Mouse (Mus musculus) limb, embryonic 10.5 days (tissue): ENCODE measurements around the gene Thoc7. TPM values are rescaled to one million over a fixed set of nuclear protein-coding genes. Genes with fewer than 3 reads are reported as not detected.

ENCODE experiments used
- DNase-seq: peaks from one replicate; pipeline ENCODE4 v3.0.0-alpha.2; 2017; ENCODE audit warnings: low spot score
- H3K27ac ChIP-seq: fragments of 300-500 bp; sonication (generic); 2 replicates; pipeline ENCODE4 v1.5.1; 2016; ENCODE audit warnings: mild to moderate bottlenecking
- H3K27me3 ChIP-seq: fragments of 300-500 bp; sonication (generic); 2 replicates; pipeline ENCODE4 v1.6.1; 2016; ENCODE audit warnings: low read depth, mild to moderate bottlenecking; ENCODE audit not compliant: poor library complexity, severe bottlenecking
- H3K36me3 ChIP-seq: fragments of 300-500 bp; sonication (generic); 2 replicates; pipeline ENCODE4 v1.6.1; 2016; ENCODE audit warnings: mild to moderate bottlenecking, moderate library complexity
- H3K4me1 ChIP-seq: fragments of 300-500 bp; sonication (generic); 2 replicates; pipeline ENCODE4 v1.6.1; 2016
- H3K4me3 ChIP-seq: fragments of 300-500 bp; sonication (generic); 2 replicates; pipeline ENCODE4 v1.5.1; 2016; ENCODE audit warnings: mild to moderate bottlenecking, moderate library complexity
- H3K9me3 ChIP-seq: fragments of 300-500 bp; sonication (generic); replicated peaks from 2 replicates; pipeline ENCODE4 v1.6.1; 2016; ENCODE audit warnings: mild to moderate bottlenecking
- WGBS: fragments of 180-500 bp; shearing (Covaris S2); methylation state at CpG from one replicate; pipeline ENCODE4 v1.1.7; 2016; 5-methylcytosine and 5-hydroxymethylcytosine counted together
- polyA plus RNA-seq: library from polyadenylated mRNA; unstranded; fragments of >200 nt; fragmentation: Nextera tagmentation; extraction: Ambion mirVana; gene quantifications from 2 replicates; pipeline ENCODE4 v1.2.1, GENCODE M21; 2016

The Thoc7 gene
- 220 and 221 TPM in 2 replicates for polyA plus RNA-seq

DNA sequence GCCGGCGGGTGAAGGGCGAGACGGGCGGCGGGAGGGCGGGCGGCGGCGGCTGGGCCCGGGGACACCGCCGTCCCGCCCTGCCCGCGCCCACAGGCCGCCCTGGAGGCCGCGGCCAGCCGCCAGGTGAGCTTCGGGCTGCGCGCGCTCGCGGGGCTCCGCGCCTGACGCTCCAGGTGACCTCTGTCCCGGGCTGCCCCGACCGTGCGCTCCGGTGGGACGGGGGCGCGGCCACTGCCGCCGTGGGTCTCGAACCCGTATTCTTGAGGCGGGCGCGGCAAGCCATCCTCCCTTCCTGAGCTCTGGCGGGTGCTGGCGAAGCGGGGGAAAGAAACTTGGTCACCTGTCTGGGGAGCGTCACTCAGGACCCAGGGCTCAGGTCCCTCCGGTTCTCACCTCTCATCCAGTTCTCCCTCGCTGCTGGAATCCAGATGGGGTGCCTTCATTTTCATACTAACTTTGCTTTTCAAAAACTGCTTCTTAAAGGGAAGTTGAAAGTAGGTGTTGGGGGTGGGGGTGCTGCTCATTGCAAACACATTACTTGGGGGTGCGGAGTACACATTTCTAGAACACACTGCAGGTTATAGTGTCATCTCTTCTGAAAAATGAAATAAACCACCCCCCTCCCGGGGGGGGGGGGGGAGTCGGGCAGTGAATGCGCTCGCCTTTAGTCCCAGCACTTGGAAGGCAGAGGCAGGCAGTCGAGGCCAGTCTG is at the start of gene Thoc7, which contains the start of gene Atxn7:
Gene Thoc7, minus strand, starts transcription at position 452 of the 712 bp plus-strand sequence.
Gene Atxn7, plus strand, starts transcription at position 40 of the 712 bp plus-strand sequence.
- H3K36me3 ChIP-seq: peaks cover 10% of the 10 kb centered on the region
- WGBS: 3% methylated on average over 49 of the region's 56 CpGs
- DNase-seq: peak; percentile 71

DNA sequence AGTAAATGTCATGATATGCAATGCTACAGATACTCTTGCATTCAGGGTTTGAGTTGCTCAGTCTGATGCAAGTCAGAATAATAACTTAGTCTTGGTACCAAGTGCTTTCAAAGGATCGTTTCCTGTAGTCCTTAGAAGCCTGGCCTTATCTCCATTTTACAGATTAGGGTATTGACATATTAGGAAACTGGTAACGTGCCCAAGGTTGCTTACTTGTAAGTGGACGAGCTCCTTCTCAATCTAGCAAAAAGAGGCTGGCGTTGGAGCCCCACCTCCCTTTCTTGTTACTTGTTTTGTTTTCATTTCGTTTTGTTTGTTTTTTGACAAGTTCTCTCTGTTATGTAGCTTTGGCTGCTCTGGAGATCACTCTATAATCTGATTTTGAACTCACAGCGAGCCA is 48.1 kb upstream of the Thoc7 start:
- Histone ChIP-seq H3K27me3 (no peaks in the 10 kb centered on the region), H3K9me3 (no peaks in the 10 kb centered on the region), H3K27ac (no peak overlapping the region), H3K4me1 (peaks cover 13% of the 10 kb centered on the region), H3K4me3 (no peak overlapping the region), H3K36me3 (0 out of 2 replicates have a peak, but pooled peaks cover 1% of the 10 kb centered on the region)
- DNase-seq: no peak
- 70% methylated on average over 6 of the region's 6 CpGs for WGBS

More for the DNA sequence above, at the start of gene Thoc7, which contains the start of gene Atxn7:
- Histone ChIP-seq H3K27ac (peak within 1 kb of the TSS; percentile 100), H3K4me3 (peak within 1 kb of the TSS; percentile 94), H3K9me3 (no peaks in the 10 kb centered on the region), H3K27me3 (no peaks in the 10 kb centered on the region), H3K4me1 (peaks cover 15% of the 10 kb centered on the region)

DNA sequence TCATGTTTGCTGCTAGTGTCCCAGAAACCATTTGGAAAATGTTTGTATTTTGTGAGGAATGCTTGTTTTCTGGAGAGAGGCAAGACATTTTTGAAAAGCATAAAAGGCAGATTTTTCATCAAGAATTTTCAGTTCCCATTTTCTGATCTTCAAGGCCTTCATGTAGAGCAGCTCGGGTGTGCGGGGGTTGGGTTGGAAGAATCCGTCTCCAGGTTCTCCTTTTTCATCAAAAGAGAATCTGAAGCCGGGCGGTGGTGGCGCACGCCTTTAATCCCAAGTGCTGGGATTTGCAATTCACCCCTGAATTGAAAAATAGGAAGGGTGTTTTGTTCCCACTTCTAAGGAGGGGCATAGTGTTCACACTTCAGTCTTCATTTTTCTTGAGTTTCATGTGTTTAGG is 41.1 kb upstream of the Thoc7 start:
- H3K9me3 ChIP-seq: no peaks in the 10 kb centered on the region
- H3K4me3 ChIP-seq: no peak overlapping the region
- no peaks in the 10 kb centered on the region for H3K36me3 ChIP-seq
- 95% methylated on average over 7 of the region's 7 CpGs for WGBS
- no peak for DNase-seq
- H3K27me3 ChIP-seq: no peaks in the 10 kb centered on the region
- no peaks in the 10 kb centered on the region for H3K4me1 ChIP-seq
- no peak overlapping the region for H3K27ac ChIP-seq

DNA sequence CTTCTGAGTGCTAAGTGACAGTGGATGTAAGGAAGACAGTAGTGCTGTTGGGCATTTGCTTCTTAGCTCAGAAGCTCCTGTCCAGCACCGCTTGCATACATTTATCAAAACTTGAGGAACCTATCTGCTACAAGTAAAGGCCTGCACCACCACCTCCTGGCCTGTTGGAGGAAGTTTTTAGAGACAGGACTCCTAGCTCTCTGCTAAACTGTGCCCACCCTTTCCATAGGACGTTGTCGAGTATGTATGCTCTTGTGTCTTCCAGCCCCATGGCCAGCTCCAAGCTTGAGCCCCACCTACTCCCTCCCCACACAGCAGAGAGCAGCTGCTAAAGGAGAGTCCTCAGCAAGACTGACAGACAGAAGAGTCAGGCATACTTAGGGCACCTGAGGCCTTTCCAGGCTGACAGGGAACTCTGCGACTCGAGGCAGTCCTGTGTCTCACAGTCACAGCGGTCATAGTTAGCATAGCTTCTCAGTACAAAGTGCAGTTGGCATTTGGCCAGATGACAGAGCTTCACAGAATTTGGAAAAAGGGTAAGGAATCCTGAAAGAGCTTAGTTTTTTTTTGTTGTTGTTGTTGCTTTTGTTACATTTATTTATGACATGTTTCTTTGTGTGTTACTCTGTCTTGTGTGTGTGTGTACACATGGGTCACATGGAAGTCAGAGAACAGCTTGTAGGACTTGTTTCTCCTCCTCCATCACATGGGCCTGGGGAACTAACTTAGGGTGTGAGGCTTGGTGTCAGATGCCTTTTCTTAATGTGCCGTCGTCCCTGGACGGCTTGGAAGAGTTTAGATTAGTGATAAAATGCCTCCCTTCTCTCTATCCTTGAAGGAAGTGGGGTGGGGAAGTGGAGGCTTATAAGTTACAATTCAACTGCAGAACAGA is 33.8 kb upstream of the Thoc7 start:
- Histone ChIP-seq H3K4me1 (no peaks in the 10 kb centered on the region), H3K4me3 (no peak overlapping the region)

DNA sequence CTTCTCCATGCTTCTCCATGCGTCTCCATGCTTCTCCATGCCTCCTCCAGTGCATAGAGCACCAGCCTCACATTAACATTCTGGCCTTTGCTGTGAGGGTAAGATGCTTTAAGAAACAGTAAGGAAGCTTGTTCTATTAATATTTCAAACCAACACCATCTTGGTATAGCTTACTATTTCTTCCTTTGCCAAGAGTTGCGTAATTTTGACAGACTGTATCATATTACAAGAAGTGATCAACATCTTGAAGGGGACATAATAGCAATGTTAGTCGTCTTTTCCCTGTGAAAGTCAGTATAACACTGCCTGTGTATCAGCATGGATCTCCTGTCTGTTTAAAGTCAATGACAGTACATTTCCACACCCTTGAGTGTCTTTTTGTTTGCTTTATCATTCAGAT is 29.1 kb upstream of the Thoc7 start:
- Histone ChIP-seq H3K27me3 (no peaks in the 10 kb centered on the region), H3K36me3 (no peaks in the 10 kb centered on the region), H3K4me1 (no peaks in the 10 kb centered on the region), H3K27ac (no peak overlapping the region), H3K9me3 (no peaks in the 10 kb centered on the region), H3K4me3 (no peak overlapping the region)
- no peak for DNase-seq
- 93% methylated on average over 3 of the region's 3 CpGs for WGBS

More for the DNA sequence above, 33.8 kb upstream of the Thoc7 start:
- Histone ChIP-seq H3K27ac (no peak overlapping the region), H3K9me3 (no peaks in the 10 kb centered on the region), H3K27me3 (no peaks in the 10 kb centered on the region), H3K36me3 (no peaks in the 10 kb centered on the region)
- WGBS: 76% methylated on average over 9 of the region's 9 CpGs
- no peak for DNase-seq

DNA sequence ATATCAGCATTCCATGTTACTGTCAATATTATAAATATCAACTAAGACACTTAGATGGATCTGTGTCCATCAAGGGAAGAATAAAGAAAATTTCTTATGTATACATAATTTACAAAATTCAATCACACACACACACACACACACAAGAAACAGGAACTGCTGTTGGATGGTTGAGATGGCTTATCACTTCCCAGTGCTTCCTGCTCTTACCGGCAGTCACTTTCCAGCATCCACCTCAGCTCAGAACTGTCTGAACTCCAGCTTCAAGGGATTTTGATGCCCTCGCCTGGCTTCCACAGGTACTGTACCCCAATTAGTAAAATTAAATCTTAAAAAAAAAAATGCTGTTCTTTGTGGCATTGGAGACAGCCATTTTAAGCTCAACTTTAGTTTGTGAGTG is 26.7 kb upstream of the Thoc7 start:
- H3K4me3 ChIP-seq: no peak overlapping the region
- H3K4me1 ChIP-seq: no peaks in the 10 kb centered on the region
- DNase-seq: no peak
- H3K9me3 ChIP-seq: no peaks in the 10 kb centered on the region
- 61% methylated on average over 2 of the region's 2 CpGs for WGBS
- H3K27ac ChIP-seq: no peak overlapping the region
- no peaks in the 10 kb centered on the region for H3K36me3 ChIP-seq
- no peaks in the 10 kb centered on the region for H3K27me3 ChIP-seq

DNA sequence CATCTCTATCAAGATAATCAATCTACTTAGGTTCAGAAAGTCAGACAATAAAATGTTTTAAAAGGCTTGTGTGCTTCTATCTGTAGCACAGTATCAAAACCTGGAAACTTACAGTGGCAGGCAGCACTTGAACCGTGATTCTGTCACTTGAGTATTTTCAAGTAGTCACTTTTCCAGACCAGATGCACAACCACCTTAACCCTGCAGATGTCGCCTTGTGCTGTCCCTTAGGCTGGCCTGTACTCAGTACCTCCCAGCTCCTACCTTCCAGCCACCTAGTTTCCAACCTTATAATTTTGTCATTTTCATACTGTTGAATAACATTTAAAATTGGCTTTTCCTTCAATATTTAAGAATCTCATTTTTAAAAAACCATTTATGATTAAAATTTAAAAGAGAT is 20.5 kb upstream of the Thoc7 start:
- Histone ChIP-seq H3K9me3 (no peaks in the 10 kb centered on the region), H3K27me3 (no peaks in the 10 kb centered on the region), H3K4me1 (no peaks in the 10 kb centered on the region), H3K27ac (no peak overlapping the region), H3K36me3 (no peaks in the 10 kb centered on the region), H3K4me3 (no peak overlapping the region)
- 62% methylated on average over 2 of the region's 2 CpGs for WGBS
- no peak for DNase-seq

DNA sequence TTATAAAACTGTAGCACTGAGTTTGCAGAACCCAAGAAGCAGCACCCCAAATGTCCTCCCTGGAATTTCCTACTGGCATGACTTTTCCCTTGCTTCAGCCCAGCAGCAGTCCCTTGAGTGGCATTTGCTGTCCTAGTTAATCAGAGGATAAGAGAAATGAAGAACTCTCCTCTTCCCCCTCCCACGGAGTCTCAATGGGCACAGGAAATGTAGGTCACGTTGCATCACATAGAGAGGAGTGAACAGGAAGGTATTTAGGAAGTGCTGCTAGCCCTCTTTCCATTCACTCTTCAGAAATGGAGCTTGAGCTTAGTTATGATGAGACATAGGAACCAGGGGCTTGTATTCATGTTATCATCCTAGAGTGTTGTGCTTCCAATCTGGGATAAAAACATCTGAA is 19.6 kb upstream of the Thoc7 start:
- Histone ChIP-seq H3K36me3 (no peaks in the 10 kb centered on the region), H3K4me3 (no peak overlapping the region), H3K27me3 (no peaks in the 10 kb centered on the region), H3K4me1 (no peaks in the 10 kb centered on the region), H3K9me3 (no peaks in the 10 kb centered on the region), H3K27ac (no peak overlapping the region)
- DNase-seq: no peak
- 61% methylated on average over 2 of the region's 2 CpGs for WGBS

DNA sequence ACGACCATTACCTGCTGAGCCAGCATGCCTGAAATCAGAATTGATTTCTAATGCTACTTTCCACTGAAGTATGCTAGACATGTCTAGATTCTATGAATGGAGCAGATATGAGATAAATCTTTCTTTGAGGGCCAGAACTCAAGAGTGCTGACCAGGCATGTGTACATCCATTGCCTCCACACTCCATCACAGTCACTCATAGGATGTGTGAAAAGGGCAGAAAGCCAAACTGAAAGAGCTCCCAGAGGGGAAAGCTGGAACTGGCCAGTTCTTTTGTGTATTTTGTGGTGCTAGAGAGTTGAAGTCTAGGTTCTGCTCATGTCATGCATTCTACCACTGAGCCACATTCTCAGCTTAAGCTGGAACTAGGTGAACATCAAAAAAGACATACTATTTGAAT is 15.8 kb upstream of the Thoc7 start:
- H3K4me1 ChIP-seq: no peaks in the 10 kb centered on the region
- WGBS: 81% methylated on average over 1 of the region's 1 CpGs
- H3K27me3 ChIP-seq: no peaks in the 10 kb centered on the region
- no peaks in the 10 kb centered on the region for H3K36me3 ChIP-seq
- no peak for DNase-seq
- no peak overlapping the region for H3K4me3 ChIP-seq
- H3K27ac ChIP-seq: no peak overlapping the region
- no peaks in the 10 kb centered on the region for H3K9me3 ChIP-seq

DNA sequence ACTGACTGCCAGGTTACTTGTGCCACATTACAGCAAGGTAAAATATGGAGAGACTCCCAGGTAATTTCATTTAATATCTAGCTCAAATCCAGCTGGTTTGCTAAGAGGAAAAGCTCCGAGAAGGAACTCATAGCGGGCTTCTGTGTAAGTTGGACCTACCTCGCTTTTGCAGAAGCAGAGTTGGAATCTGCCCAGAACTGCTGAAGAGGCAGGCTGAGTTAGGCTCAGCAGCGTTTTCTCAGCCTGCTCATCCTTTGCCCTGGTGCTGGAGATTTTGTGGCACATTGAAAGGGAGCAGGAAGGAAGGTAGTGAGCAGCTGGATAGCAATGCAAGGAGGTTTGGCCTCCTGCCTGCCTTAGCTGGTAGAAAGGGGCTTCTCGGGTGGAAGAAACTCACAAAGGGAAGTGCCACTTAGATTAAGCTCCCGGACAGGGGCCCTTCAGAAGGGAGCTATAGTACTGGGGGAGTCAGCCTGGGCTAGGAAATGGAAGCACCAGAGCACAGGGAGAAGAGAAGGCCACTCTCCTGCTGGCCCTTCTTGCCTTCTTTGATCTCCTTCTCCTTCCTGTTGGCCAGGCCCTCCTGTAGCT is 10.1 kb upstream of the Thoc7 start:
- H3K27me3 ChIP-seq: no peaks in the 10 kb centered on the region
- no peak overlapping the region for H3K4me3 ChIP-seq
- H3K9me3 ChIP-seq: no peaks in the 10 kb centered on the region
- peaks cover 16% of the 10 kb centered on the region for H3K4me1 ChIP-seq
- H3K27ac ChIP-seq: 0 out of 2 replicates have a peak overlapping the region, but pooled peaks have one; percentile 14
- WGBS: 52% methylated on average over 6 of the region's 6 CpGs
- DNase-seq: no peak
- no peaks in the 10 kb centered on the region for H3K36me3 ChIP-seq

DNA sequence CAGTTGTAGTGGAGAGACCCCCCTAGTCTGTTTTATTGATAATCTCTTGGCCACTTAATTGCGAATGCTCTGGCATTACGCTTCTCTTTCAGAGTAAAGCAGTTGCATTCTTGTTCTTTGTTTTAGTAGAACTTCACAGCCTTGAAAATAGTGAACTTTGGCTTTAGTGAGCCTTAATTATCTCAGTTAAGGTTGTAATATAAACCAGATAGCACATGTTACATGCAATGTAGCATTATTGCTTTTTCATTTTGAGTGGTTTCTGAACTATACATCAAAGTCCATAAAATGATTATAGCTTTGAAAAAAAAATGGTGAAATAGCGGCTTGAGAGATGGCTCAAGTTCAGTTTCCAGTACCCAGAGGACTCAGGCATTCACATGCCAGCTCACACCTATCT is 8.9 kb upstream of the Thoc7 start:
- Histone ChIP-seq H3K36me3 (no peaks in the 10 kb centered on the region), H3K4me1 (peaks cover 16% of the 10 kb centered on the region), H3K4me3 (no peak overlapping the region), H3K27me3 (no peaks in the 10 kb centered on the region), H3K27ac (no peak overlapping the region), H3K9me3 (no peaks in the 10 kb centered on the region)
- 77% methylated on average over 3 of the region's 3 CpGs for WGBS
- no peak for DNase-seq

DNA sequence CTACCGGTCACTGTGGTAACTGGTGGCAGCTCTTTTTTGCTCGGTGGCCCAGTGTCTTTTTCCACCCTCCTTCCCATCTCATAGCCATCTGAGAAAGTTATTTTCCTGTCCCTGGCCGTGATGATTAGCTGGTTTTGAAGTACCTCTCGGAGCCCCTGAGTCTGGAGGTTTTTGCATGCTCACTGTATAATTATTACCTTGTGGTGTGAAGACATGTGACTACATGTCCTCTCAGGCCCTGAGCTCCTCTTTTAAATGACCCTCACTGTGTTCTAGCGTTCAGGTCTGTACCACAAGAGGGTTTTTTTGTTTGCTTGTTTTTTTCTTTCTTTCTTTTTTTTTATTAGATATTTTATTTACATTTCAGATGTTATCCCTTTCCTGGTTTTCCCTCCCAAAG is 6.8 kb upstream of the Thoc7 start:
- no peak overlapping the region for H3K27ac ChIP-seq
- no peak overlapping the region for H3K4me3 ChIP-seq
- H3K4me1 ChIP-seq: peaks cover 16% of the 10 kb centered on the region
- no peaks in the 10 kb centered on the region for H3K36me3 ChIP-seq
- WGBS: 70% methylated on average over 5 of the region's 5 CpGs
- no peak for DNase-seq
- H3K27me3 ChIP-seq: no peaks in the 10 kb centered on the region
- no peaks in the 10 kb centered on the region for H3K9me3 ChIP-seq

DNA sequence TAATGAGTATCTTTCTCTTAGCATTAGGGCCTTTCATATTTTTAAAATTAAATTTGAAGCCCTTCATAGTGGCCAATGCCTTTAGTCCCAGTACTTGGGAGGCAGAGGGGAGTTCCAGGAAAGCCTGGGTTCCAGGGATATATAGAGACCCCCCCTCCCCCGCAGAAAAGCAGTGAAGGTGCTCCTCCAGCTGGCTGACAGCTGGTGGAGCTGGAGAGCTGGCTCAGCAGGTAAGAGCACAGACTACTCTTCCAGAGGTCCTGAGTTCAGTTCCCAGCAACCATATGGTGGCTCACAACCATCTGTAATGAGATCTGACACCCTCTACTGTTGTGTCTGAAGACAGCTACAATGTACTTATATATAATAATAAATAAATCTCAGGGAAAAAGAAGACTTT is 6.0 kb upstream of the Thoc7 start:
- WGBS: 28% methylated on average over 1 of the region's 1 CpGs
- H3K27ac ChIP-seq: no peak overlapping the region
- H3K36me3 ChIP-seq: no peaks in the 10 kb centered on the region
- H3K4me1 ChIP-seq: peaks cover 16% of the 10 kb centered on the region
- no peak for DNase-seq
- no peaks in the 10 kb centered on the region for H3K9me3 ChIP-seq
- no peaks in the 10 kb centered on the region for H3K27me3 ChIP-seq
- H3K4me3 ChIP-seq: no peak overlapping the region
